Mouse (Mus musculus) lung, adult 2 months (tissue): ENCODE measurements around the gene Flad1. TPM values are rescaled to one million over a fixed set of nuclear protein-coding genes. Genes with fewer than 3 reads are reported as not detected.

Source experiments
- DNase-seq: peaks from one replicate; pipeline ENCODE4 v3.0.0; 2022
- H3K4me1 ChIP-seq: fragments of 200-500 bp; 2 replicates; pipeline ENCODE4 v1.6.1; 2011; ENCODE audit warnings: low read length; ENCODE audit not compliant: control insufficient read depth, insufficient read depth
- H3K4me3 ChIP-seq: fragments of 200-500 bp; replicated peaks from 2 replicates; pipeline ENCODE3; 2011; ENCODE audit warnings: low read depth, mild to moderate bottlenecking, control low read depth, low read length; ENCODE audit errors: extremely low read depth
- CTCF ChIP-seq: fragments of 200-500 bp; IDR thresholded peaks from 2 replicates; pipeline ENCODE4 v1.5.1; 2011; ENCODE audit warnings: mild to moderate bottlenecking, low read length, control low read depth; ENCODE audit not compliant: insufficient read depth
- POLR2A ChIP-seq: fragments of 200-500 bp; IDR thresholded peaks from 2 replicates; pipeline ENCODE4 v1.6.1; 2011; ENCODE audit warnings: low read depth, mild to moderate bottlenecking, control low read depth, low read length, borderline replicate concordance; ENCODE audit errors: extremely low read depth
- WGBS: fragments of 180-500 bp; shearing (Covaris S2); methylation state at CpG from one replicate; pipeline ENCODE4 v1.1.7; 2018; 5-methylcytosine and 5-hydroxymethylcytosine counted together
- polyA plus RNA-seq: library from polyadenylated mRNA; depleted of rRNA; stranded (reverse); fragments of >200 nt; gene quantifications from 2 replicates; pipeline ENCODE4 v1.2.3, GENCODE M21; 2012

Flad1 gene
- polyA plus RNA-seq, 1 experiment: 26.6 TPM

- Histone ChIP-seq H3K4me1 (peaks cover 29% of the 10 kb centered on the region), H3K4me3 (peak overlapping the region; percentile 85)
- peak; percentile 66 for DNase-seq
- no peak for TF ChIP-seq POLR2A
- no peak for TF ChIP-seq CTCF
- under 1% methylated on average over 55 of the region's 56 CpGs for WGBS
Observed at GRCm38 (mm10) chr3:89391663-89392511, 19.8 kb downstream of the Flad1 start.

GRCm38 (mm10) chr3:89390699-89391662 lies 20.7 kb downstream of the Flad1 start:
- Histone ChIP-seq H3K4me3 (peak overlapping the region; percentile 85), H3K4me1 (peaks cover 26% of the 10 kb centered on the region)
- 18% methylated on average over 19 of the region's 19 CpGs for WGBS
- DNase-seq: peak; percentile 36
- no peak for TF ChIP-seq POLR2A

- peaks cover 19% of the 10 kb centered on the region for H3K4me1 ChIP-seq
- peak; percentile 33 for DNase-seq
- H3K4me3 ChIP-seq: no peak overlapping the region
- WGBS: 6% methylated on average over 5 of the region's 5 CpGs
- no peak for TF ChIP-seq CTCF
- no peak for TF ChIP-seq POLR2A
Observed at GRCm38 (mm10) chr3:89390111-89390515, 21.6 kb downstream of the Flad1 start.

GRCm38 (mm10) chr3:89388901-89389740 lies 22.5 kb downstream of the Flad1 start:
- no peak for DNase-seq
- Histone ChIP-seq H3K4me3 (no peak overlapping the region), H3K4me1 (peaks cover 22% of the 10 kb centered on the region)
- TF ChIP-seq POLR2A (no peak), CTCF (no peak)
- 39% methylated on average over 6 of the region's 6 CpGs for WGBS

GRCm38 (mm10) chr3:89388134-89388881 lies 23.4 kb downstream of the Flad1 start:
- DNase-seq: peak; percentile 25
- WGBS: 57% methylated on average over 11 of the region's 11 CpGs
- TF ChIP-seq POLR2A (no peak), CTCF (no peak)
- H3K4me3 ChIP-seq: no peak overlapping the region
- H3K4me1 ChIP-seq: peaks cover 24% of the 10 kb centered on the region

GRCm38 (mm10) chr3:89387632-89388031 lies 24.0 kb downstream of the Flad1 start:
- Histone ChIP-seq H3K4me3 (peak overlapping the region; percentile 22), H3K4me1 (peaks cover 24% of the 10 kb centered on the region)
- no peak for TF ChIP-seq POLR2A
- TF ChIP-seq CTCF: no peak
- peak; percentile 43 for DNase-seq
- whole genome bisulfite sequencing: 65% methylated on average over 11 of the region's 11 CpGs

- Histone ChIP-seq H3K4me1 (peaks cover 24% of the 10 kb centered on the region), H3K4me3 (peak overlapping the region; percentile 23)
- TF ChIP-seq CTCF (no peak), POLR2A (no peak)
Observed at GRCm38 (mm10) chr3:89386438-89387420, 24.9 kb downstream of the Flad1 start.

More at GRCm38 (mm10) chr3:89386438-89387420, 24.9 kb downstream of the Flad1 start:
- WGBS: 62% methylated on average over 17 of the region's 17 CpGs
- DNase-seq: peak; percentile 13
